25 mouse cellular contexts compared by ENCODE assay signal in the genomic region with DNA sequence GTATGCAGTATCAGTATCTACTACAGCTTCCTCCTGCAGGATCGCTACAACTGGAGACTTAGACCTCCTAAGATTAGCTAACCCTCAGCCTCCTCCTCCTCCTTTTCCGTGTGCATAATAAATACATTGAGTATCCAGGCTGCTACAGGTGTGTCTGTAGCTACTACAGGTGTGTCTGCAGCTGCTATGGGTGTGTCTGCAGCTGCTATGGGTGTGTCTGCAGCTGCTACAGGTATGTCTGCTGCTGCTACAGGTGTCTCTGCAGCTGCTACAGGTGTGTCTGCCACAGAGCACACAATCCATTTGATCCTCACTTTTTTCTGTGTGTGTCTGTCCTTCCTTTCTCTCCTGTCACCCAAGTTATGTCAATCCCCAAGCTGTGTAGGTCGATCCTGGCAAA. TPM values are rescaled to one million over a fixed set of nuclear protein-coding genes. Genes with fewer than 3 reads are reported as not detected.
DNase-seq lines count a peak whose midpoint lies in the region; ATAC-seq and TF ChIP-seq lines count a peak whose summit lies in the region.
"Had no signal": no experiment of that assay in that cellular context is flagged by ENCODE, and none has a peak within 500 bp of the region (broad histone marks: within the 10 kb centered on the region; RNA-seq: fewer than 3 reads in every experiment).

No protein-coding gene starts in this region.

- WGBS in intestine, embryonic 15.5 days: 66% methylated on average over 3 of the region's 3 CpGs
- 43% methylated on average over 3 of the region's 3 CpGs for WGBS in intestine, postnatal 0 days
- 68% methylated on average over 3 of the region's 3 CpGs for WGBS in stomach, embryonic 15.5 days
- 42% methylated on average over 3 of the region's 3 CpGs for WGBS in stomach, postnatal 0 days

- no peak overlapping the region for H3K27ac ChIP-seq in intestine, embryonic 15.5 days
- no peak overlapping the region for H3K27ac ChIP-seq in intestine, postnatal 0 days (ENCODE audit: low read depth, low read length)
- H3K27ac ChIP-seq in stomach, embryonic 15.5 days: no peak overlapping the region
- no peak overlapping the region for H3K27ac ChIP-seq in stomach, postnatal 0 days (replicated peaks)
- H3K27ac ChIP-seq: embryonic facial prominence, embryonic 10.5 days; embryonic facial prominence, embryonic 12.5 days had no signal

- H3K4me3 ChIP-seq in intestine, embryonic 15.5 days (replicated peaks): no peak overlapping the region
- H3K4me3 ChIP-seq in intestine, postnatal 0 days (ENCODE audit: low read depth, low read length): no peak overlapping the region
- no peak overlapping the region for H3K4me3 ChIP-seq in stomach, embryonic 15.5 days (replicated peaks)
- H3K4me3 ChIP-seq in stomach, postnatal 0 days (ENCODE audit: low read depth, low read length): no peak overlapping the region
- H3K4me3 ChIP-seq: embryonic facial prominence, embryonic 10.5 days; embryonic facial prominence, embryonic 12.5 days had no signal

- no peak overlapping the region for H3K4me2 ChIP-seq in intestine, embryonic 15.5 days (replicated peaks)
- H3K4me2 ChIP-seq in intestine, postnatal 0 days (replicated peaks; ENCODE audit: low read depth): no peak overlapping the region; the same call in 1 of the 2 replicates
- H3K4me2 ChIP-seq in stomach, embryonic 15.5 days: no peak overlapping the region
- H3K4me2 ChIP-seq in stomach, postnatal 0 days (replicated peaks; ENCODE audit: low read depth): no peak overlapping the region
- H3K4me2 ChIP-seq: embryonic facial prominence, embryonic 12.5 days had no signal

- no peaks in the 10 kb centered on the region for H3K27me3 ChIP-seq in intestine, embryonic 15.5 days (replicated peaks)
- no peaks in the 10 kb centered on the region for H3K27me3 ChIP-seq in intestine, postnatal 0 days (replicated peaks; ENCODE audit: control insufficient read depth, insufficient read depth, low read length)
- no peaks in the 10 kb centered on the region for H3K27me3 ChIP-seq in stomach, embryonic 15.5 days (replicated peaks)
- H3K27me3 ChIP-seq in stomach, postnatal 0 days (ENCODE audit: control insufficient read depth, insufficient read depth, low read length): no peaks in the 10 kb centered on the region
- H3K27me3 ChIP-seq: CH12.LX; embryonic facial prominence, embryonic 12.5 days had no signal

- H3K4me1 ChIP-seq in intestine, embryonic 15.5 days (replicated peaks): no peaks in the 10 kb centered on the region
- no peaks in the 10 kb centered on the region for H3K4me1 ChIP-seq in intestine, postnatal 0 days (replicated peaks; ENCODE audit: control insufficient read depth, insufficient read depth, low read length)
- H3K4me1 ChIP-seq in stomach, embryonic 15.5 days: no peaks in the 10 kb centered on the region
- no peaks in the 10 kb centered on the region for H3K4me1 ChIP-seq in stomach, postnatal 0 days (replicated peaks; ENCODE audit: control insufficient read depth, insufficient read depth)

- peak; percentile 89 for ATAC-seq in intestine, embryonic 15.5 days
- ATAC-seq in intestine, postnatal 0 days: peak; percentile 78
- ATAC-seq in stomach, embryonic 15.5 days (ENCODE audit: insufficient read depth, low FRiP score, low read depth): 0 out of 2 replicates have a peak, but pooled peaks have one; percentile 58
- peak; percentile 53; the same call in 1 of the 2 replicates for ATAC-seq in stomach, postnatal 0 days (ENCODE audit: low FRiP score, low TSS enrichment)
- ATAC-seq: activated CD4-positive, CD25-positive, alpha-beta regulatory T cell, adult 4 months; CD4-positive, CD25-positive, alpha-beta regulatory T cell, adult 4 months; forebrain, embryonic 14.5 days; forebrain, embryonic 16.5 days; Patski had no signal

- TF ChIP-seq CTCF in intestine, postnatal 0 days (IDR thresholded peaks at IDR 0.05; ENCODE audit: low read depth): no peak
- no peak for TF ChIP-seq CTCF in stomach, postnatal 0 days (IDR thresholded peaks at IDR 0.05; ENCODE audit: low read depth)

- H3K9ac ChIP-seq in intestine, embryonic 15.5 days: no peak overlapping the region
- no peak overlapping the region for H3K9ac ChIP-seq in intestine, postnatal 0 days (ENCODE audit: low read depth, low read length)
- H3K9ac ChIP-seq in stomach, embryonic 15.5 days: no peak overlapping the region
- no peak overlapping the region for H3K9ac ChIP-seq in stomach, postnatal 0 days (ENCODE audit: low read length)
- H3K9ac ChIP-seq: embryonic facial prominence, embryonic 12.5 days had no signal

- TF ChIP-seq EP300 in stomach, postnatal 0 days (optimal IDR thresholded peaks at IDR 0.05): no peak

- no peaks in the 10 kb centered on the region for H3K36me3 ChIP-seq in intestine, embryonic 15.5 days
- no peaks in the 10 kb centered on the region for H3K36me3 ChIP-seq in intestine, postnatal 0 days (ENCODE audit: control insufficient read depth, insufficient read depth)
- H3K36me3 ChIP-seq in stomach, embryonic 15.5 days: no peaks in the 10 kb centered on the region
- no peaks in the 10 kb centered on the region for H3K36me3 ChIP-seq in stomach, postnatal 0 days (ENCODE audit: control insufficient read depth, insufficient read depth, low read length)
- H3K36me3 ChIP-seq: embryonic facial prominence, embryonic 10.5 days; embryonic facial prominence, embryonic 12.5 days; G1E had no signal

- DNase-seq in stomach, postnatal 0 days (ENCODE audit: low spot score): peak; percentile 23
- DNase-seq in layer of hippocampus, postnatal 10 days (ENCODE audit: low spot score in 2 of 2): no peak
- DNase-seq in layer of hippocampus, postnatal 36 days: no peak
- no peak for DNase-seq in cerebellum, postnatal 36 days
- DNase-seq: adrenal gland, adult 2 months; adrenal gland, postnatal 10 days; adrenal gland, postnatal 25 days; B cell, adult 2 months; cerebellum, adult 11 months; cerebellum, adult 18-20 months; cerebellum, adult 8-10 months; cerebellum, adult 9-11 months; cerebellum, postnatal 14 days had no signal

- no peaks in the 10 kb centered on the region for H3K9me3 ChIP-seq in intestine, embryonic 15.5 days
- H3K9me3 ChIP-seq in intestine, postnatal 0 days (ENCODE audit: control insufficient read depth): no peaks in the 10 kb centered on the region
- H3K9me3 ChIP-seq in stomach, embryonic 15.5 days: no peaks in the 10 kb centered on the region
- H3K9me3 ChIP-seq in stomach, postnatal 0 days (ENCODE audit: control insufficient read depth, low read length): no peaks in the 10 kb centered on the region
- H3K9me3 ChIP-seq: embryonic facial prominence, embryonic 10.5 days; embryonic facial prominence, embryonic 12.5 days had no signal

RNA-seq across cellular contexts. Expression of a gene that starts 19.9 kb away (rescaled TPM):
- polyA plus RNA-seq in intestine, embryonic 15.5 days (2015; fragmentation: Nextera tagmentation; extraction: Ambion mirVana): 1.6 and 1.8 TPM in 2 replicates
- 0.55 and 0.63 TPM in 2 replicates for polyA plus RNA-seq in intestine, postnatal 0 days (2015; fragmentation: Nextera tagmentation; extraction: Ambion mirVana)
- 1.5 and 2.5 TPM in 2 replicates for polyA plus RNA-seq in stomach, embryonic 15.5 days (2015; fragmentation: Nextera tagmentation; extraction: Ambion mirVana)
- 0.96 and 1.2 TPM in 2 replicates for polyA plus RNA-seq in stomach, postnatal 0 days (2015; fragmentation: Nextera tagmentation; extraction: Ambion mirVana)
- 10 to 100 TPM; 77.4 to 81.6 TPM for total RNA-seq in layer of hippocampus, postnatal 10 days (2021)
- total RNA-seq in layer of hippocampus, postnatal 36 days (2021): 10 to 100 TPM; 74.6 to 76.5 TPM
- polyA plus RNA-seq: activated CD4-positive, CD25-positive, alpha-beta regulatory T cell, adult 4 months; CD4-positive, CD25-positive, alpha-beta regulatory T cell, adult 4 months; G1E had no signal
